Mouse (Mus musculus) layer of hippocampus, postnatal 14 days (tissue): Measurements from ENCODE around the gene Natd1. TPM values are rescaled to one million over a fixed set of nuclear protein-coding genes. Genes with fewer than 3 reads are reported as not detected.
"Not testable (repeated sequence)": the region's sequence is repeated elsewhere in the genome, so short reads cannot be mapped to it uniquely, and the experiment has no call there.

Source experiments
- DNase-seq, 2 experiments: peaks; one replicate each; pipeline ENCODE4 v3.0.0; 2021 to 2022; ENCODE audit warnings: low spot score in 2 of 2, mixed read lengths in 1 of 2
- total RNA-seq, 2 experiments: library from RNA; stranded (reverse); gene quantifications; 2 replicates each; pipeline ENCODE4 v1.2.3; 2021

Gene Natd1
- total RNA-seq, 2 experiments from 2014 or later: 12.6 to 13.0 TPM

DNA sequence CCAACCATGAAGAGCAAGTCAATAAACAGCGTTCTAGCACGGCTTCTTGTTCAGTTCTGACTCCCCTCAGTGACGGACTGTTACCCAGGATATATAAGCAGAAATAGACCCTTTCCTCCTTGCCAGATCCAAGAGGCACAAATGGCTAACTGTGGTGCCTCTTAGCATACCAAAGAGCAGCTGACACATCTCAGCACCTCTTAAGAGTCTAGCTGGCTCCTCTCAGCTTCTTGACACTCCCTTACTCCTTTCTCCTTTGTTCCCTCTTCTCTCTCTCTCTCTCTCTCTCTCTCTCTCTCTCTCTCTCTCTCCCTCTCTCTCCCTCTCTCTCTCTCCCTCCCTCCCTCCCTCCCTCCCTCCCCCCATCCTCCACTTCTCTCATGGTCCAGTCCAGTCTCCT lies 23.8 kb downstream of the Natd1 start:
- DNase-seq: no peak

GRCm38 (mm10) chr11:60890286-60890685 lies 24.3 kb downstream of the Natd1 start:
- no peak for DNase-seq

GRCm38 (mm10) chr11:60889861-60890260 lies 24.7 kb downstream of the Natd1 start:
- no peak for DNase-seq

- DNase-seq: not testable (repeated sequence)
Observed at GRCm38 (mm10) chr11:60886986-60887385, 27.6 kb downstream of the Natd1 start.

- no peak for DNase-seq
Observed at GRCm38 (mm10) chr11:60882386-60882785, 32.2 kb downstream of the Natd1 start.

DNA sequence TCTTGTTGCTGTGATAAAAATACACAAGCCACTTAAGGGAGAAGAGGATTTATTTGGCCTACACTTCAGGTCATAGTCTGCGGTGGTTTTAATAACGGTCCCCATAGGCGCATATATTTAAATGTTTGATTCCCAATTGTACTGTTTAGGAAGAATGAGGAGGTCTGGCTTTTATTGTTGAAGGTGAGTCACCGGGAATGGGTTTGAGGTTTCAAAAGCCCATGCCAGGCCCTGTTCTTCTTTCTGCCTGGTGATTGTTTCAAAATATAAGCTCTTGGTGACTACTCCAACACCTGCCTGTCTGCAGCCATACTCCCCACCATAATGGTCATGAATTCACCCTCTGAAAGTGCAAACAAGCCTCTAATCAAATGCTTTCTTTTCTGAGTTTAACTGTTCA lies 34.0 kb downstream of the Natd1 start:
- no peak for DNase-seq

DNA sequence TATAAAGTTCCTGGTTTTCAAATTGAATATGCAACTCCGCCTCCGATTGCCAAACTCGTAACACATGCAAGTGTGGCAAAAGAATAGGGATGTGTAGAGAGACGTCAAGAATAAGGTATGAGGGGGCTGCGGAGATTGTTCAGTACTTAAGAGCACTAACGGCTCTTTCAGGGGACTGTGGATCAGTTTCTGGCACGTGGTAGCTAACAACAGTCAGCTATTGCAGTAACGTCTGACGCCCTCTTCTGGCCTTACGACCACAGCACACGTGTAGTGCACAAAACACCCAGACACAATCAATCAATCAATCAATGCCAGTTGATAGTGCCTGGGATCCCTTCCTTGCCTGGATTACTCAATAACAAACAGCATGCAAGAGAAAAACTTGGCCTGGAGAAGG lies 35.1 kb downstream of the Natd1 start:
- DNase-seq: peak; percentile 46 to 55

GRCm38 (mm10) chr11:60878675-60879294 lies 35.8 kb downstream of the Natd1 start, which contains the start of gene Tmem11:
TSS of gene Tmem11 (minus strand) at chr11:60879272.
- peak; percentile 94 to 97 for DNase-seq

GRCm38 (mm10) chr11:60878056-60878612 lies 36.4 kb downstream of the Natd1 start:
- peak in 1 of 2 experiments; percentile 44 for DNase-seq

DNA sequence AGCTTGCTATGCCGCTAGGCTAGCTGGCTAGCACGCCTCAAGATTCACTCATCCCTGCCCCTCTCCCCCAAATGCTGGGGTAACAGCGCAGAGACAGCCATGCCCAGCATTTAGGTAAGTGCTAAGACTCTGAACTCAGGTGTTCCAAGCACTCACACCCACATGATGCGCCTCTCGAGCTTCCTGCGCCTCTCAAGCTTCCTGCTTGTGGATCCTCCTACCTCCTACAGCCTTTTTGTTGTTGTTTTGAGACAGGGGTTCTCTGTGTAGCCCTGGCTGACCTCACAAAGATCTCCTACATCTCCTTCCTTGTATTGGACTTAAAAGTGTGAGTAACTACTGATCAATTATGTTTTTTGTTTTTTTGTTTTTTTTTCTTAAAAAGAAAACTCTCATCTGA lies 41.4 kb downstream of the Natd1 start:
- DNase-seq: no peak

DNA sequence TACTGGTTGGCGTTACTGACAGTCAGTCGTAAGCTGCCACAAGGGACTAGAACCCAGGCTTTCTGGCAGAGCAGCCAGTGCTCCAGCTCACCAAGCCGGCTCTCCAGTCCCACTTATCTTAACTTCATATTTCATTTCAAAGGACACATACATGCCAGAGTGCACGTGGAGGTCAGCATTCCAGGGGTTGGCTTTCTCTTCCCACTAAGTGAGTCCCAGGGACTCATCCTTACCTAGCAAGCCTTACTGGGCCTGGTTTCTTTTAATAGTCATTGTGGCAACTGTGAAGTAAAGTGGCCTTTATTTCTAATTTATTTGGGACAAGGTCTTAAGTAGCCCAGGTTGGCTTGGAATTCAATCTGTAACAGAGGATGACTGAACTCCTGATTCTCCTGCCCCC lies 43.1 kb downstream of the Natd1 start:
- no peak for DNase-seq

- not testable (repeated sequence) for DNase-seq
Observed at GRCm38 (mm10) chr11:60869471-60869870, 45.1 kb downstream of the Natd1 start.

GRCm38 (mm10) chr11:60867904-60868303 lies 46.6 kb downstream of the Natd1 start:
- no peak for DNase-seq

- DNase-seq: no peak
Observed at GRCm38 (mm10) chr11:60867456-60867855, 47.1 kb downstream of the Natd1 start.

DNA sequence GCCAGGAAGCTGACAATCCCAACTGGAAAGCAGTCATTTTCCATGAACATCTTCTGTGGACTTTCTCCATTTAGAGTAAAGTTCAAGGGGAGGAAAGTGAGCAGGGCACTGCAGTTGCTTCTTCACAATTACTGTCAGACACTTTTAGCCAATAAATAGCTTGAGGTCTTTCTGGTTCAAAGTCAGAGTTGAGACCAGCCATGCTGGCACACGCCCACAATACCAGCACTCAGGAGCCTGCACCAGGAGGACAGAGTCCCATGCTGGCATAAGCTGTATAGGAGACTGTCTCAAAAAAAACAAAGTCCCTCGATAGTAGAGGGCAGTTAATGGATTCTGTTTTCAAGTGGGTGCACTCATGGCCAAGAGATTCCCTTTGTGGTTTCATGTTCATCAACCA lies 48.5 kb downstream of the Natd1 start:
- no peak for DNase-seq

GRCm38 (mm10) chr11:60864916-60865315 lies 49.6 kb downstream of the Natd1 start:
- no peak for DNase-seq

GRCm38 (mm10) chr11:60864166-60864565 lies 50.4 kb downstream of the Natd1 start:
- DNase-seq: no peak

DNA sequence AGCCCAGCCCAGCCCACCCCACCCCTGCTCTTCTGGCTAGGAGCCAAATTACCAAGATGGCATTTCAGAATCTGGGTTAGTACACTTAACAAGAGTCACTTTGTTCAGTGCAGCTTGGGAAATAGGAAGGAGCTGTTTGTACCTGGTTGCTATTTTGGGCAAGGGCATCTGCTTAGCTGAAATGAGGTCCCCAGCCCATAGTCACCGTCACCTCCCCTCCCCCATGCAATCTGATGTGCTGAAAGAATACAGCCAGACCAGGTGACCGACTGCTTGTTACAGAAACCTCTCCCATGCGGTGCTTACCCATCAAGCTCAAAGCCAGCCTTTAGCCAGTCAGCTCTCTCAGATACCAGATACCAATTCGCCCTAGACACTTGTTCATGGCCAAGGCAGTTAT lies 51.4 kb downstream of the Natd1 start:
- DNase-seq: no peak

DNA sequence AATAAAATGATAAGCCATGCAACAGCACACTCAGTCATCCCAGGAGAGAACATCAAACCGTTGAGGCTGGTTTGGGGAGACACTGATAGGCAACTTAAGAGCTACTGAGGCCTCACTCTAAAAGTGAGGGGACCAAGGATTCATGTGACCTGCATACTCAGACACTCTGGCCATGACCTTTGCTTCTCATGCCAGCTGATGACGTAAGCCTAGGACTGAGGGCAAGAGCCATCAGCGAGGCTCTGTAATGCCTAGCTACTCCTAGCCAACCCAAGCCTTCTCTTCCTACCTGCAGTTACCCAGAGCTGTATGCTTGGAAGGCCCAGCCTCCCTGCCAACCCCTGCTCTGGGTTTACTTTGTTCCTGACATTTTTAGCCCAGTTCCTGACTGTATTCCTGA lies 52.6 kb downstream of the Natd1 start:
- no peak for DNase-seq

GRCm38 (mm10) chr11:60856587-60856986 lies 58.0 kb downstream of the Natd1 start:
- DNase-seq: no peak
